Mouse (Mus musculus): ENCODE data around the gene Foxi2. TPM values are rescaled to one million over a fixed set of nuclear protein-coding genes. Genes with fewer than 3 reads are reported as not detected.

The Foxi2 gene
- total RNA-seq (2014; rRNA removed; ENCODE audit: low replicate concordance) (not detected in 2 replicates), polyA plus RNA-seq (2015; fragmentation: Nextera tagmentation; extraction: Ambion mirVana) (not detected in 2 replicates)

GRCm38 (mm10) chr7:135410237-135410965, at the start of gene Foxi2:
Foxi2 (plus strand) TSS chr7:135410308.
- Histone ChIP-seq H3K27me3 (ENCODE audit: control insufficient read depth, insufficient read depth, low read length) (peaks cover 50% of the 10 kb centered on the region), H3K36me3 (replicated peaks; ENCODE audit: control insufficient read depth, insufficient read depth, low read length) (no peaks in the 10 kb centered on the region), H3K9ac (replicated peaks; ENCODE audit: low read depth, low read length) (no peak within 1 kb of the TSS), H3K27ac (ENCODE audit: low read depth) (no peak within 1 kb of the TSS), H3K4me1 (ENCODE audit: control insufficient read depth, insufficient read depth) (no peaks in the 10 kb centered on the region), H3K9me3 (replicated peaks; ENCODE audit: control insufficient read depth, low read length) (no peaks in the 10 kb centered on the region), H3K4me3 (ENCODE audit: low read depth, low read length) (peak within 1 kb of the TSS; percentile 7; the same call in 1 of the 2 replicates), H3K4me2 (ENCODE audit: low read depth, low read length) (0 out of 2 replicates have a peak within 1 kb of the TSS, but pooled peaks have one; percentile 9)
- DNase-seq (ENCODE audit: low spot score) (no peak), ATAC-seq (ENCODE audit: insufficient read depth, low read depth) (no peak)
- TF ChIP-seq CTCF (IDR thresholded peaks at IDR 0.05; ENCODE audit: low read depth) (no peak), EP300 (IDR thresholded peaks at IDR 0.05; ENCODE audit: low read depth) (no peak)
- WGBS = 3% methylated on average over 51 of the region's 51 CpGs

DNA sequence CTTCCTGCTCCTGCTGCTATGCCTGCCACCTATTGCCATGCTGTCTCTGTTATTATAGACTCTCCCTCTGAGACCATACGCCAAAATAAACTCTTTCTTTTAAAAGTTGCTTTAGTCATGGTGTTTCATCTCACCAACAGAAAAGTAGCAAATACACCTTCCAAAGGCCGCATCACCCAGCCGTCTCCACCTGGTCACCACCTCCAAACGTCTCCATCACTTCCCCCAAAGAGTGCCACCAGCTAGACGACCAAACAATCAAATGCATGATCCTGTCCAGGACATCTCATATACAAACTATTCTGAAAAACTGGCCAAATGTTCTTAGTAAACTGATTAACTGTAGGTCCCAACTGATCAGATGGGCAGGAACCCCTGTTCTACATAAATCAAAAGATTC, 45.5 kb upstream of the Foxi2 start:
- Histone ChIP-seq H3K4me1 (ENCODE audit: control insufficient read depth, insufficient read depth) (no peaks in the 10 kb centered on the region), H3K9ac (replicated peaks; ENCODE audit: low read depth, low read length) (no peak overlapping the region), H3K9me3 (replicated peaks; ENCODE audit: control insufficient read depth, low read length) (no peaks in the 10 kb centered on the region), H3K36me3 (replicated peaks; ENCODE audit: control insufficient read depth, insufficient read depth, low read length) (no peaks in the 10 kb centered on the region), H3K27ac (ENCODE audit: low read depth) (no peak overlapping the region), H3K4me3 (ENCODE audit: low read depth, low read length) (no peak overlapping the region), H3K4me2 (ENCODE audit: low read depth, low read length) (no peak overlapping the region), H3K27me3 (ENCODE audit: control insufficient read depth, insufficient read depth, low read length) (no peaks in the 10 kb centered on the region)
- TF ChIP-seq CTCF (IDR thresholded peaks at IDR 0.05; ENCODE audit: low read depth) = no peak
- TF ChIP-seq EP300 (IDR thresholded peaks at IDR 0.05; ENCODE audit: low read depth) = no peak
- ATAC-seq (ENCODE audit: insufficient read depth, low read depth) (no peak), DNase-seq (ENCODE audit: low spot score) (no peak)
- WGBS = 79% methylated on average over 5 of the region's 5 CpGs

DNA sequence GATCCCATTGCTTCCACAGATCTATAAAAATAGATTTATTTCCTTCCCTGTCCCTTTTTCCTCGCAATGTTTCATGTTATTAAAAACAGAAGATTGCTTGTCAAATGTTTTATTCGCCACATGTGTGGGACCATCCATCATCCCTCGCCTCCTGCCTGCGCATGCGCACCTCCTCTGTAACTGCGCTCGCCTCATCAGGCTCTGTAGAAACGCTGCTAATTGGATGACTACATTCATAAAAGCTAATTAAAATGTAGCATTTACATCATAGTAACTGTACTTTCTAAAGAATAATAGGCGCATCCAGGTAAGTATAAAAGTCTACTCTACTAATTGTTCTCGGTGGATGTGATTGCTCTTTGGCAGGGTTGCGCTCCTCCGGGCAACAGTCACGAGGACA, 34.1 kb upstream of the Foxi2 start:
- H3K4me2 ChIP-seq (ENCODE audit: low read depth, low read length) = no peak overlapping the region
- no peaks in the 10 kb centered on the region for H3K27me3 ChIP-seq (ENCODE audit: control insufficient read depth, insufficient read depth, low read length)
- no peaks in the 10 kb centered on the region for H3K36me3 ChIP-seq (replicated peaks; ENCODE audit: control insufficient read depth, insufficient read depth, low read length)
- no peaks in the 10 kb centered on the region for H3K4me1 ChIP-seq (ENCODE audit: control insufficient read depth, insufficient read depth)
- no peak overlapping the region for H3K4me3 ChIP-seq (ENCODE audit: low read depth, low read length)
- DNase-seq (ENCODE audit: low spot score) (no peak), ATAC-seq (ENCODE audit: insufficient read depth, low read depth) (no peak)
- no peaks in the 10 kb centered on the region for H3K9me3 ChIP-seq (replicated peaks; ENCODE audit: control insufficient read depth, low read length)
- no peak for TF ChIP-seq CTCF (IDR thresholded peaks at IDR 0.05; ENCODE audit: low read depth)
- no peak for TF ChIP-seq EP300 (IDR thresholded peaks at IDR 0.05; ENCODE audit: low read depth)
- H3K27ac ChIP-seq (ENCODE audit: low read depth) = no peak overlapping the region
- WGBS = 86% methylated on average over 13 of the region's 13 CpGs
- H3K9ac ChIP-seq (replicated peaks; ENCODE audit: low read depth, low read length) = no peak overlapping the region

DNA sequence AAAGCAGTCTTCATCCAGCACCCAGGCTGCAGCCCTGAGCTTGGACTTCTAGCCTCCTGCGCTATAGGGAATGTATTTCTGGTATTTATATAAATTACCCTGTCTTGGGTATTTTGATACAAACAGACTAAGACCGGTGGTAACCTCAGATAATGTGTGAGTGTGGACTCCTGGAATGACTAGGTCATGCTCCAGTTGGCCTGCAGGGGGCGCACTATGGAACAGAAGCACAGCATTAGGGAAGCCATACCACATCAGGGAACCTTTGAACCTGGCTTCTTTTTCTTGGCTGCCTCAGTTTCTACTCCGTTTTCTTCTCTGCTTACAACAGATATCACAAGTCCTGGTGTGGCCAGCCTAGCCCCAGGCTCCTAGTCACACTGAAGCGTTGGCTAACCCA, 33.2 kb upstream of the Foxi2 start:
- H3K9me3 ChIP-seq (replicated peaks; ENCODE audit: control insufficient read depth, low read length) = no peaks in the 10 kb centered on the region
- H3K4me1 ChIP-seq (ENCODE audit: control insufficient read depth, insufficient read depth) = no peaks in the 10 kb centered on the region
- no peak overlapping the region for H3K27ac ChIP-seq (ENCODE audit: low read depth)
- TF ChIP-seq CTCF (IDR thresholded peaks at IDR 0.05; ENCODE audit: low read depth) = peak; percentile 19; the same call in 1 of the 2 replicates
- TF ChIP-seq EP300 (IDR thresholded peaks at IDR 0.05; ENCODE audit: low read depth) = no peak
- ATAC-seq (ENCODE audit: insufficient read depth, low read depth) = no peak
- no peaks in the 10 kb centered on the region for H3K36me3 ChIP-seq (replicated peaks; ENCODE audit: control insufficient read depth, insufficient read depth, low read length)
- H3K4me2 ChIP-seq (ENCODE audit: low read depth, low read length) = no peak overlapping the region
- no peak for DNase-seq (ENCODE audit: low spot score)
- H3K4me3 ChIP-seq (ENCODE audit: low read depth, low read length) = no peak overlapping the region
- no peaks in the 10 kb centered on the region for H3K27me3 ChIP-seq (ENCODE audit: control insufficient read depth, insufficient read depth, low read length)
- H3K9ac ChIP-seq (replicated peaks; ENCODE audit: low read depth, low read length) = no peak overlapping the region
- 54% methylated on average over 5 of the region's 5 CpGs for WGBS

DNA sequence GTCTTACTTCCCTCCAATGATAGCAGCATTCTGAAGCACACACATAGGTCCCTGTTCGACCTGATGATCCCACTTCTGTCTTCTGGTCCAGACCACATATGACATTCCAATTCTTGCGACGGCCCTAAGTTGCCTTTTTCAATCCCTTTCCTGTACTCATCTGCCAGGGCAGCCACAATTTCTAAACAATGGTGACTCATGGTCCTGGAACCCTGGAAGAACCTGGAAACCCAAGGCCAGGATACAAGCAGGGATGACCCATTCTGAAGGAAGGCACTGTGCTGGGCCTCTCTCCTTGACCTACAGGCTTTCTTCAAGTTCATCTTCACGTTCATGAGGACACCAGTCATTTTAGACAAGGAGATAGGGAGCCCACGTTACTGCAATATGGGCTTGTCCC, 31.8 kb upstream of the Foxi2 start:
- ATAC-seq (ENCODE audit: insufficient read depth, low read depth) (no peak), DNase-seq (ENCODE audit: low spot score) (no peak)
- no peak overlapping the region for H3K9ac ChIP-seq (replicated peaks; ENCODE audit: low read depth, low read length)
- H3K27me3 ChIP-seq (ENCODE audit: control insufficient read depth, insufficient read depth, low read length) = no peaks in the 10 kb centered on the region
- WGBS = 66% methylated on average over 5 of the region's 5 CpGs
- no peaks in the 10 kb centered on the region for H3K9me3 ChIP-seq (replicated peaks; ENCODE audit: control insufficient read depth, low read length)
- no peak overlapping the region for H3K4me3 ChIP-seq (ENCODE audit: low read depth, low read length)
- H3K4me1 ChIP-seq (ENCODE audit: control insufficient read depth, insufficient read depth) = no peaks in the 10 kb centered on the region
- TF ChIP-seq EP300 (IDR thresholded peaks at IDR 0.05; ENCODE audit: low read depth) (no peak), CTCF (IDR thresholded peaks at IDR 0.05; ENCODE audit: low read depth) (no peak)
- H3K4me2 ChIP-seq (ENCODE audit: low read depth, low read length) = no peak overlapping the region
- no peak overlapping the region for H3K27ac ChIP-seq (ENCODE audit: low read depth)
- H3K36me3 ChIP-seq (replicated peaks; ENCODE audit: control insufficient read depth, insufficient read depth, low read length) = no peaks in the 10 kb centered on the region
